Mouse (Mus musculus) B cell, adult (primary cell): ENCODE data around the gene Xpa. TPM values are rescaled to one million over a fixed set of nuclear protein-coding genes. Genes with fewer than 3 reads are reported as not detected.

ENCODE experiments used
- total RNA-seq: library from RNA; stranded (reverse); gene quantifications from 4 replicates; pipeline ENCODE4 v1.2.4, GENCODE M21; 2023; ENCODE audit not compliant: inconsistent age

Xpa gene
- 21.4 to 28.3 TPM (median 24.2 TPM) in 4 replicates for total RNA-seq

GRCm38 (mm10) chr4:46195781-46196487, at the start of gene Xpa:
Gene Xpa (minus strand): TSS chr4:46196311.

GRCm38 (mm10) chr4:46138287-46139222, 57.6 kb downstream of the Xpa start, which contains the start of the genes Ncbp1 and Tstd2:
Gene Ncbp1 (plus strand): TSS chr4:46138613.
Gene Tstd2 (minus strand): TSS chr4:46138694.

Other genes with a start within 250 kb of the Xpa start
- gene Tdrd7, start 231.0 kb downstream of the Xpa start, total RNA-seq = 14.9 to 19.8 TPM (median 16.8 TPM) in 4 replicates
- 0.16 TPM in 1 of 4 replicates, not detected in the others for gene Tmod1, start 157.4 kb downstream of the Xpa start, total RNA-seq
- 43.6 to 52.6 TPM (median 50.6 TPM) in 4 replicates for gene Ncbp1, start 57.7 kb downstream of the Xpa start, total RNA-seq
- 27.8 to 35.9 TPM (median 30.3 TPM) in 4 replicates for gene Tstd2, start 57.6 kb downstream of the Xpa start, total RNA-seq
- gene Foxe1, start 147.3 kb upstream of the Xpa start, total RNA-seq = not detected in 4 replicates
- 17.9 to 21.5 TPM (median 19.9 TPM) in 4 replicates for gene Trmo, start 193.1 kb upstream of the Xpa start, total RNA-seq
- 0.63 to 1.2 TPM (median 0.91 TPM) in 4 replicates for gene Hemgn, start 217.2 kb upstream of the Xpa start, total RNA-seq